Mouse (Mus musculus) spleen, postnatal 14 days (tissue): Measurements from ENCODE around the gene Zbtb20.

ENCODE experiments used
- DNase-seq, 2 experiments: peaks; one replicate each; pipeline ENCODE4 v3.0.0; 2021 to 2022; ENCODE audit warnings: low spot score in 2 of 2

Gene Zbtb20

DNA sequence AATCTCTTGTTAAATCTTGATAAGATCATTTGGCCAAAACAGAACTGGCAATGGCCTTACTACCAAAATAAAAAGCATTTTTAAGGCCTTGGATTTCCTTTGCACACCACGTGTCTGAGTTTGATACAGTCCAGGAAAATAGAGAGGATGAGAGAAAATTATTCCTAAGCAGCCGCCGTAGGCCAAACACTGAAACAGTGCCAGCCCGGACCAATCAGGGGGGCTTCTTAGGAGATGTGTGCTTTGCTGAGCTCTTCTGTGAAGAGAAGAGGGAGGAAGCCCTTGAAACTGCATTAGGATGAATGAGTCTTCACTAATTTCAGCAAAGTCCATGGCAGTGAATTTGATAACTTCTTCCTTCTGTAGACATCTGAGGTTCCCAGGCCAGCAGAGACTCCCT lies 635.9 kb downstream of the Zbtb20 start:
- DNase-seq = no peak

DNA sequence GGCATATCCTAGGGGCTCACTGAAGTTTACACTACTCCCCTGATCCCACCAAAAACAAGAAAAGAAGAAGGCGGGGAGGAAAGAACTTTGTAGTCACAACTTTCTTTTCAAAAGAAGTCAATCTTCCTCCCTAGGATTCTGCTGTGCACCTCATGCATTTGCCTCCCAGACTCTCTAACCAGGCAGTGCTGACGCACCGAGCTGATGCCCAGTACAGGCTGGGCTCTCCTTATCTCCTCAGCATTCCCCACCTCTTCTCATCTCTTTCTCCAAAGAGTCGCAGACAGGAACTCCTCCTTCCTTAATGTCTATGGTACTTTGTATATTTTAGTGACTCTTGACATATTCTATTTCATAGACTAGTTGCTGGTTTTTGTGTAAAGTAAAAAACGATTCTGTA lies 638.3 kb downstream of the Zbtb20 start:
- DNase-seq = no peak

DNA sequence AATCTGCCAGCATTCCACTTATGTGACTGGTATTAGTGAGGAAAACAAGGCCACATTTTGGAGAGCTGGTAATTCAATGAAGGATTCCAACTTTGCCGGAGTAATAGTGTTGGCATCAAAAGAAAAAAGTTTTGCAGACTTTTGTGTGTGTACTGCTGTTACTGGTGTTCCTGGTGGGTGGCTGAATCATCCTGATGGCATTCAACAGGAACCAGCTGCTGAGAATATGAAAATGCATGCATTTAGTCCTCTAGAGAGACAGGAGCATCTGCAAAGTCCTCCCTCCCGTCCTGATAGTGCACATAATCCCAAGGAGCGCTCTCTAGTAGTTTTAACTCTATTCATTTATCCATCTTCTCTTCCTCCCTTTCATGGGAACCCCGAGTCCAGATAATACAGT lies 639.9 kb downstream of the Zbtb20 start:
- no peak for DNase-seq

DNA sequence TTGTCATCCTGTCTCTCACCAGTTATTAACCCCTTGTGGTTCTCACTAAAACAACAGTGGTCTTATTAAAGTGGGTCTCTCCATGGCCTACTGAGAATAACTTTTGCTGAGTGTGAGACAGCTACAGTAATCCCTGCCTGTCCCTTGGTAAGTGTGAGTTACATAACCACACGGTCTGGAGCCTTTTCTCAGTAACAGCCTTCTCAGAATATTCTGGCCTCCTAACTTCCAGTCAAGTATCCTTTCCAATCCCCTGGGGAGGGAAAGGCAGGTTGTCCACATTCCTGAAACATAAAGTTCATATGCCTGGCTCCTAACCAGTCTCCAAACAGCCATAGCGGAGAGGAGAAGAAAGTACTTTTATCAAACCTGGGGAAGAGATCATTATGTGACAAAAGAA lies 644.6 kb downstream of the Zbtb20 start:
- DNase-seq = no peak

DNA sequence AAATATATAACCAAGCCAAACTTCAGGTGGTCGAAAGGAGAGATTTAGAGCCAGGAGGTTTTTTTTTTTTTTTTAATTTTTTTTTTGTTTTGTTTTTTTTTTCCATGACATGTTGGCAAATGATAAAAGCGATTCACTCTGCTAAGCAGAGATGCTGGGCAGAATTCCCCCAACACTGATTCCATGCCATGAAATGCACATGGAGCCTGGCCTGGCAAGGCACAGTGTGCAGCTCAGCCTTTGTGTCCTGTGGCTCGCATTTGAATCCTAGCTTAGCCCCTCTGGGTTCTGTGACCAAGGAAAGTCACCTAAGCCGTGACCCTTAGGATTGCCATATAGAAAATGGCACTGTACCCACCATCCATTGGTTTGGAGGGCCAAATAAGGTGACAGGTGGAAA lies 646.8 kb downstream of the Zbtb20 start:
- no peak for DNase-seq

DNA sequence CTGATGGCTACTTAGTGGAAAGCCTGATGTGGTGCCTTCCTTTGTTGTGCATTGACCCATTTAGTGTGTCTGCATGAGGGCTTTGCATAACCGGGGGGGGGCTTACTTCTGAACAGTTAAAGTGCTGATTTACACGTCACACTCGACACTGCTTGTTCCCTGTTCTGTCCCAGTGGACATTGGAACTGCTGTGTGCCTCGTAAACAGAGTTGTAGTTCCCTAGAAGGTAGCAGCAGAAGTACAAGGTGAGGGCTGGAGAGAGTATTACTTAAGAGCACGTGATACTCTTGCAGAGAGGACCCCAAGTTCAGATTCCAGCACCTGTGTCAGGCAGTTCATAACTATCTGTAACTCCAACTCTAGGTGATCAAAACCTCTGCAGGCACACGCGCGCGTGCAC lies 648.5 kb downstream of the Zbtb20 start:
- no peak for DNase-seq

DNA sequence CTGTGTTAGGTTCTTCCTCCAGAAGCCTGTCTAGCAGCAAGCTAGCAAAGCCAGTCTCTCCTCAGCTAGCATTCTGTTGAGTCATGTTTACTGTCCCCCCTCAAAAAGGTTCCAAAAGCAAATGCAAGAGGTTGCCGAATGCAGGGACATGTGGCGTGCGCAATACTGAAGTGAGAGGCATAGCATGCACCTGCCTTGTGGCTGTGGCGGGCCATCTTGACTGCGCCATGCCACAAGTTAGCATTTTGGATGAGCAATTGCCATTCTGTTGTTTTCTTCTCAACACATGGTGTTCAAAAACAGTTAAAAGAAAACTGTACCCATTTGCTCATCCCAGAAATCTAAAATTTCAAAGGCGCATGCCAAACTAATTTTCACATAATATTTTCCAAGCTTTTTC lies 649.9 kb downstream of the Zbtb20 start:
- DNase-seq = no peak

DNA sequence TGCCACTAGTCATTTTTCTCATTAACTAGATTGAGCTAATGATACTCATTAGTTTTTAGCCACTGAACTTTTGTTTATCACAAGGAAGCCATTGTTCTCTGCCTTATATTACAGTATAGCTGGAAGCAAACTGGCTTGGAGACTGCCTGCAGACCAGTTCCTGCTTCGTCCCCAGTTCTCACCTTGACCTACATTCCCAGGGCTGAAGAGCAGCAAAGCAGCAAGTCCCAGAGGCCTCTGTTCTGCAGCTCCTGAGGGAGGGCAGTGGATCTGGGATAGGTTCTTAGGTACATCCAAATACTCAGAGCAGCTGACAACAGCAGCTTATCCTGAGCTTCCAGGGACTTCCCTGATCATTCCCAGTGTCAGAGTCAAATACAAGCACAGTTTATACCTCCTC lies 652.6 kb downstream of the Zbtb20 start:
- no peak for DNase-seq

DNA sequence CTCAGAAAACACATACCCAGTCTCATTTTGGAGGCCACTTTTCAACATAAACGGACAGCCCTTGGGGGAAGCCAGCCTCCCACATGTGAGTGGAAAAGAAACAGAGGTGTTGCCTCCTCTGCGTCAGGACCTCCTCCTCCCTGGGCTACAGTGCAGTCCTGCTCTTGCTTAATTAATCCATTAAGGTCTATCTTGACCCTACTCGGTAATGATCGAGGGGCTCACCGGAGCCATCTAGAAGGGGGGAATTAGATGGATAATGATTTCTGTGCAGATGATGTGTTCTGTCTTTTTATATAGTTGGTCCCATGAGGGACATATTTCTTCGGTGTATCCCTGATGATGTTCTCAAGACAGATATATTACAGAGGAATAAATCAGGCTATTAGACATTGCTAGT lies 655.6 kb downstream of the Zbtb20 start:
- DNase-seq = no peak

DNA sequence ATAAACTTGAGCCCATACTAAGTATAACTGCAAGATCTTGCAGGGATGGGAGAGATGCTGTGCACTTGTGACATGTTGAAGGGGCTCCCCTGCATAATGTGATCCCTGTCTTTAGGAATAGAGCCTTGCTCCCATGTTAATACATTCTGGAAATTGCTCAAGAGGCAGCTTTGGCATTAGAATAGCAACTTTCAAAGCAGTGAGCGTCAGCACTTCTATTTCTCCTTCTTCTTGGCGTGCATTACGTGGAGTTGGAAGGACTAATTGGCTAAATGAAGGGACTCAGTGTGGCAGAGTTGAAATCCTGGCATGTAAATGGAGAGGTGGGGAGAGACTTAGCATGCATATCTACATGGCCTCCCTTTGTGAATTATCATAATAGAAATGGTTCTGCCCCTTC lies 658.4 kb downstream of the Zbtb20 start:
- no peak for DNase-seq

DNA sequence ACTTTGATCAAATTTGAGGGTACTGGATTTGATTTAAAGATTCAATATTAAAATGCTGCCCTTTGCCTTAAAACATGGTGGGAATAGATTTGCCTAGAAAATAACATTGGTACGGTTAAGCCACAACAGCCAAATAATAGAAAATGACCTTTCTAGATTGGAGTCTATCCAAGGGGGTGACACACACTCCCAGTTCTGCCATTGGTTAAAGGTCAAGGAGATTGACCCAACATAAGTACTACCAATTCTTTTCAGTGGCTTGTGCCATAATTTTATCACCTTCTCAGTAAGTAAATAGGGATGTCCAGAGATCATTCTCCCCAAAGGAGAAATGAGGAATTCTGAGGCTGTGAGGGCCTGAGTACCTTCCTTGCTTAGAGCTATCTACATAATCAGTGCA lies 660.2 kb downstream of the Zbtb20 start:
- DNase-seq = no peak

DNA sequence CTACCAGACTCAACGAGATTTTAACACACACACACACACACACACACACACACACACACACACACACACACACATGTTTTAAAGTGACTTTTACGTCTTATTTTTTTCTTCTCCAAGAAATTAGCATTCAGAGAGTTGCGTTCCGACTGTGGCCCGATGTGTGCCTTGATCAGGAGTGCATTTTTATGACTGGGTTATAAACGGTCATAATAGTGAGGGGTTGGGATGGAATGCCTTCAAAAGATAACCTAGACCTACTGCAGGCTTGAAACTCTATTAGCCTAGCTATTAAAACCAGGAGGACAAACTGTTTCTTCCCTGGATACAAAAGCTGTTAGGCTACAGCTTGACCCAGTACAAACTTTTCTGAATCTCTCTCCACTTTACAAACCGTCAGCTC lies 661.5 kb downstream of the Zbtb20 start:
- DNase-seq = no peak

DNA sequence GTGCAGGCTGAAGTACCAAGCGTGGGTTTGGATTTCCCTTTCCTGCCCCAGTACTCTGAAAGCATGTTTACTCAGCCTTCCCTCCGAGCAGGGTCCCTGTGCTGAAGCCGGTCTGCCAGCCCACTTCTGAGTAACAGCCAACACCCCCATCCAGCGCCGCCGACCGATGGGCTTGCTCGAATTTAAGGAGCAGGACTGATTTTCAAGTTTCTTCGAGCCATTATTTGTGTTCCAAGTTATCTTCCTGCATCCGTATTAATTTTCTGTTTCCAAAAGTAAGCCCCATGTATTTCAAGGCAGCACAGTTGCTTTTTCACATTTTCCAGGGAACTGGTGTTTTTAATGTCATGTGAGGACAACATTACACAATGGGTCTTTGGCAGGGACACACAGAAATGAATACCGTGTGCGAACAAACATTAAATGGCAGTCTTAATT lies 664.0 kb downstream of the Zbtb20 start:
- DNase-seq = no peak

DNA sequence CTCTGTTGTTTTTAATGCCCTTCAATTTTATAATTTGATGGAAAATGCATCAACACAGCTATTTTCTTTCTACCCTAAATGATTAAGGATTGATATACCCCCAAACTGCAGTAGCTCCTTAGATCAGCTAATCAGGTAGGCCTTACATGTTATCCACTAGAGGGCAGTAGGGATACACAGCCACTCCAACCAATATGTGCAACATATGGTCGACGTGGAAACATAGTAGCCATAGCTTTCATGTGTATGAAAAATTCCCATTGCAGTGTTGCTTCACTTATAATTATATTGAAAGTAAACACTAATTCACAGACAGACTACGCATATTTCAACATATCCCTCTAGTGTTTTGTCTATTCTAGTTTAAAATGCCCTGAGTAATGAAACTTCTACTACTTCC lies 664.4 kb downstream of the Zbtb20 start:
- DNase-seq = no peak

DNA sequence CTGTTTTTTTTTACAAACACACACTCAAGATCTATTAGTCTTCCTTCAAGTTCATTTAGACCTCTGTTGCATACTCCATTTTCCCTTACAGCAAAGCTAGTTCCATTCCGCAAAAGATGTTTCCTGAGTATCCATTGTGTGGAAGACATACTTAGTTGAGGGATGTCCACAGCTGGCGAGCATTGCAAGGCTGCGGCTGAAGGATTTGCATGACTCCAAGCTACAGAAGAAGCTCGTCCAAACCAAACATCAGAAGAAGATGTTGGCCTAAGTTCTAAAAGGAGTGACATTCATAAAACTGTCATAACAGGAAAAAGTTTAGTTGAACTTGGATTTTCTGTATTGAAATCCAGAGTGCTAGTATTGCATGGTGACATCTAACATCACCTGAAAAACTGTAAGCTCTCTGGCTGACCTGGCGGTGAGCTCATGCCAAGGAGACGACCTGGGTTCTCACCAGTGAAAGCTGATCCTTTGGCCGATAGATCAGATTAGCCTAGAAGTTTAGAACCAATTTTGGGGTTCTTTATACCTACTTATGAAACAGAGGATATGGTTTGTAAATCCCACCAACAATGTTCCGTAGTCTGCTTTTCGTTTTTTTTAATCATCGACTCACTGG lies 665.0 kb downstream of the Zbtb20 start:
- DNase-seq = no peak

DNA sequence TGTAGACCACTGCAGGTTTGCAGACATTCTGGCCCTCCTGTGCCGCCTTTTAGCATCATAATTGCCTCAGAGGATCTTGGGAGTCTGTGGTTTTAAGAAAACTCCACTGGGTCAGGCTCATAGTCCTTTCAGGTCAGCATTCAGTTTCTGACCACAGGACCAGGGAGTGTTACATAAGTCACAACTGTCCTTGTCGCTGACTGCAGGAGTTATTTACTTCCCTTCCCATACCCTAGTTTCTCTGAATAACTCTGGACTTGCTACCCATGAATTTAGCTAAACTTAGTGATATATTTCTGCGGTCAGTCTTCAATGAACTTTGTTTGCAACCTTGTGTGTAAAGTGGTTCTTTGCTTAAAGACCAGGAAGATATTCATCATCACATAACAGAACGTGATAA lies 669.6 kb downstream of the Zbtb20 start:
- DNase-seq = no peak

DNA sequence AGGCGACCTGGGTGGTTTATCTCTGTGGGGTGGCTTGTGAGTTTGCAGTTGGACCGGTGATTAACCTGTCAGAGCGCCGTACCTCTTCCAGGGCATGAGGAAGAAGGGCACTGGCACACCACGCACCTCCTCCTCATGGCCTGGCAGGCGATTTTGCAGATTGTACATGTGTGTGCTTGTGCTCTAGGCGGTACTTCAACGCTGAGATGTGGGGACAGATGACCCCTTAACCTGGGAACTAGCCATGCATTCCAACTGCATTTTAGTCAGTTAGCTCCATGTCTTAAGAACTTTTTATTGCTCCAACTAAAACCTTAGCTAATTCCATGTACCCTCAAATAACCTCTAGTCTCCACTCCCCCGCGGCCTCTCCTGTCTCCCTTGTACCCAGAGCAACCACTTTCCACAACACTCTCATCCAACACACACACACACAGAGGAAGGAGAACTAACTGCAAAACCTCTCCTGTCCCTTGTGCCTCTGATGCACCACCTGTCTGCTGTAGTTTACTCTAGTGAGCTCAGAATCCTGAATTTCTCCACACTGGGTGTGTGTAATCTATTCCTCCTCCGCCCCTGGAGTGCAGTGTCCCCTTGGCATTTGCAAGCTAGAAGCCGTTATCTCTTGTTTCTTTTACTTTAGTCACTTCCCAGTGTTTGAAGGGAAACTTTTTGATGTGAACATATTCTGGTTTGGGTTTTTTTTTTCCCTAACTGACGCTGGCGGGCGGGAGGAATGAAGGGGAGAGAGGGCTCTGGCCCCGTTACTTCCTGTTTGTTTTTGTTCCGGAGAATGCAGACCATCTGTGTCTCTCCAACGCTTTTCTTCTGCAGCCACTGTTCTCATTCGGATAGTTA lies 671.9 kb downstream of the Zbtb20 start:
- no peak for DNase-seq

DNA sequence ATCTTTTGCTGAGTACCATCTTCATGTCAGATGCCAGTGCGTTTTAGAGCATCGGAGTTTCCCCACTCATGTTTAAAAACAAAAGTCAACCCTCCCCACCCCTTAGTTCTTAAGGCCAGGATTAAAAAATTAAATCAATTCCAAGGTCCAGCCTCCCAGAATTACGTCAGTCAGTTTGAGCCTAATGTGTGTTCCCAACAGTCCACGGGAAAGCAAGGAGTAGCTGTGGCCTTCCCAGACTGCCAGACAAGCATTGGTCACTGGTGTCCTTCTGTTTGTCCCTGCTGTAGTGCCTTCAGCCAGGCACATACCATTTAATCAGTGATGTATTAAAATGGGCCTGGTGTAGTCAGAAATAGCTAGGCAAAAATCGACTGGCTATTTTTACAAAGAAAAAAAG lies 673.1 kb downstream of the Zbtb20 start:
- DNase-seq = no peak

DNA sequence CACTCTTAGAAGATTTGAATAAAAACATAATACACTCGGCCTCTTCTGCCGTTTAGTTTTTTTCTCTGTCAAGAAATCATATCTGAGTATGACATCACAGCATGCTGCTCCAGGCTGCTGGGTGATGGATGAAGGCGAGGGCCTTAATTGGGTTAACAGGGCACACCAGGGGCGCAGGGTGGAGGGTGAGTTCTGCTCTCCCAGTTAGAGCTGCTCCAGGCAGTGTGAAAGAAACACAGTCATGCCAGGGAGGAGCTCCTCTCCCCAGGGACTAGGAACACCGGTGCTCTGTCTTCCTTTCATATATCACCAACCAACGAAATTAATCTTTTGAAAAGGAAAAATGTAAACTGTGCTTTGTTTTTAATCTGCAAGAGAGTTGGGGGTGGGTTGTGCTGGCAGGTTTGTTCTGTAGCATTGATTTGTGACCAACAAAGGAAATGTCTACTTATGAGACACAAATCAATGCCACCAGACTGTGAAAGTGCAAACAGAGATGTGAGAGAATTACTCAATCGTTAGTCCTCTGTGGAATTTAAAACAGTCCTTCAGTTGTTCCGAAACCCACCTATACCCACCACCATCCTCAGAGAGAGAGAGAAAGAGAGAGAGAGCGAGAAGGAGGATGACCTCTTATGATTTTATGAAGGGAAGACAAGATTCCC lies 673.9 kb downstream of the Zbtb20 start:
- DNase-seq = no peak

DNA sequence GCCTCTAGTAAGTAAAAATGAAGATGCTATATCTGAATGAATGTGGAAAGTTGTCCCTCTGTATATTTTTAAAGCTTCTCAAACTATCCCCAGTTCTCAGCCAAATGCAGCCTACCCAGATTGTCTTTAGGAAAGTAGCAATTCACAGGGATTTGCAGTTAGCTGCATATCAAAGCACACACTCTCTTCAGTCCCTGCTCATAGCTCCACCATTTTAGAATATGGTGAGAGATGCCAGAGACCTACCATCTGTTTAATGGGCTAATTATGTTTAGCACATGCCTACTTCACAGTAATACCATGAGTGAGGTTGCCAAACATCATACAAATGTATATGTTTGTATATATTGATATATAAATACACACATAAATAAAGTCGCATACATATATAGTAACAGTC lies 676.8 kb downstream of the Zbtb20 start:
- no peak for DNase-seq

DNA sequence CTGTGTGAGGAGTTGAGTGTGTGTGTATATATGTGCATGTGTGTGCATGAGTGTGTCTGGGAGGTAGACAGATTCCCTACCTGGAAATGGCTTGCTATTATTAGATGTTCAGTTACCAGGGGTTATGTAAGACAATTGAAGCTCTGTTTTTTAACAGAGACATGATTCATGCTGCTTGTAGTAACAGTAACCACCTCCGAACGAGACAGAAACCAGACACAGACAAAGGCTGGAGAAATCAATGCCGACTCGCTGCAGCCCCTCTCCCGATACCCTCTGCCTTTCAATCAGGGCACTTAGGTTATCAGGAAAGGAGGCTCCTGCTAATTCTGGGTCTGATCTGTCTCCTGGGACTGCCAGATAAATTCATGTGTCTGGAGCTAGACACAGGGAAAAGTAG lies 681.7 kb downstream of the Zbtb20 start:
- no peak for DNase-seq

DNA sequence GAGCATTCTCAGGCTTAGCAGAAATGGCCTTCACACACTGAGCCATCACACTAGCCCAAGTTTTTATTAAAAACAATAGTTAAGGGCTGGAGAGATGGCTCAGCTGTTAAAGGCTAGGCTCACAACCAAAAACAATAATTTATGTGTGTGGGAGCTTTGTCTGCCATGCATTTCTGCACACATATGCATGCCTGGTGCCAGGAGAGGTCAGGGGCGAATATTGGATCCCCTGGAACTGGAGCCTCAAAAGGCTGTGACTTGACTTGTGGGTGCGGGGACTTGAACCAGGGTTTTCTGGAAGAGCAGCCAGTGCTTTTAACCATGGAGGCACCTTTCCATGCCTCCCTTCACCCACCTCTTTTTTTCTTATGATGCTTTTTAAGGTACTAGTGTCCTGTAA lies 685.6 kb downstream of the Zbtb20 start:
- DNase-seq = no peak

DNA sequence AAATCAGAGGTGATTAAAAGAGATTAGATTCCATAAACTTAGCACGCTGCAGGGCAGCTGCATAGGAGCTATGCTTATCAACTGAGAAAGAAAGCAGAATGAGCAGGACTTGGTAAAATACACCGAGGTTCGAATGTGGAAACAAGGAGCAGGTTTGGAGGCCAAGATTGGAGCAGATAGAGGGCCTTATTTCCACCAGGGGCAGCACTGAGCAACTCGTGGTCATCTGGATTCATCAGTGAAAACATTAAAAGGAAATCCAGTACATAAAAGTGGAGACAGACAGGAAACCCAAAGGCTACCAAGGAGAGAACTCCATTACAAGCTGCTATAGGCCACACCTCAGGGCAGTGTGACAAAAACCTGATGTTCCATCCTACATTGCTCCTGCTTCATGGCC lies 686.3 kb downstream of the Zbtb20 start:
- DNase-seq = no peak
